Comparison of ENCODE assay signal across 8 mouse cellular contexts in the genomic region with DNA sequence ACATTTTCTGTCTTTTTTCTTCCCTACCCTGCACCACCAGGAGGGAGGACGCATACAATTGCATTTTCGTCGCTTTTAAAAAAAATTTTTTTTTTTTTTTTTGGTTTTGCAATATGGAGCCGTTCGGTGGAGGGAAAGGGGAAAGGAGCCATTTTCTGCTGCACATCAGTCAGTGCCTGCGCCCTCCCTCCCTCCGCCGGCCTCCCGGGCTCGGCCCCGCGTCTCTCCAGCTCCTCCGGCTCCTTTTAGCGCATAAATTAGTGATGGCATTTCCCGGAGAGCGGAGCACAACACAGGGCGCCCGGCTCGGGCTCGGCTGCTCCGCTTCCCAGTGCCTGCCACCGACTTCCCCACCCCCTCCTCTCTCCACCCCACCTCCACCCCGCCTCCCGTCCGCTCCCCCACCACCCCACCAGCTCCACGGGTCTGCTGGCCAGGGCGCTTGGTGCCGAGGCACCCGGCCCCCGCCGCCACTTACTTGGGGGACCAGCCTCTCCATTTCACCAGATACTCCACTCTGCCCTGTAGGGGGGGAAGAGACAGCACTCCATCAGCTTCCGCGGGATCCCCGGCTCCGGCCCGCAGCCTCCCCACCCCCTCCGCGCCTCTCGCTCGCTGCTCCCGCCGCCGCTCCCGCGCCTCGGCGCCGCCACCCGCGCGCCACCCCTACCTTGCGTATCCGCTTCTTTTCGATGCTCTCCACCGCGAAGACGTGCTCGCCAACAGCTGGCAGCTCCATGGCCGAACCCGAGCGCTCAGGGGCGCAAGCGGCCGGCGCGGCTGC. TPM values are rescaled to one million over a fixed set of nuclear protein-coding genes. Genes with fewer than 3 reads are reported as not detected.
DNase-seq lines count a peak whose midpoint lies in the region; ATAC-seq and TF ChIP-seq lines count a peak whose summit lies in the region.

No protein-coding gene starts in this region.

- H3K79me2 ChIP-seq in heart, adult 2 months (replicated peaks; ENCODE audit: control insufficient read depth, insufficient read depth, low read length), result no peaks in the 10 kb centered on the region; the same call in 1 of the 2 replicates

- H3K9me3 ChIP-seq in limb, embryonic 13.5 days, result no peaks in the 10 kb centered on the region
- no peaks in the 10 kb centered on the region for H3K9me3 ChIP-seq in midbrain, embryonic 14.5 days (ENCODE audit: control insufficient read depth, low read length)
- H3K9me3 ChIP-seq in stomach, embryonic 14.5 days (ENCODE audit: control insufficient read depth, low read depth, low read length), result no peaks in the 10 kb centered on the region

- TF ChIP-seq POLR2A in heart, adult 2 months (IDR thresholded peaks at IDR 0.05; ENCODE audit: insufficient read depth, low read depth, low read length), result peak; percentile 50
- TF ChIP-seq POLR2A in kidney, adult 2 months (IDR thresholded peaks at IDR 0.05; ENCODE audit: low read depth, low read length), result no peak

- H3K9ac ChIP-seq in heart, adult 2 months (ENCODE audit: low read depth, low read length), result peak overlapping the region; percentile 97
- H3K9ac ChIP-seq in limb, embryonic 13.5 days, result peak overlapping the region; percentile 97
- peak overlapping the region; percentile 95 for H3K9ac ChIP-seq in midbrain, embryonic 14.5 days (replicated peaks; ENCODE audit: low read length)
- peak overlapping the region; percentile 92 for H3K9ac ChIP-seq in stomach, embryonic 14.5 days (replicated peaks; ENCODE audit: low read depth, low read length)

- under 1% methylated on average over 65 of the region's 66 CpGs for WGBS in heart, adult 2 months
- WGBS in kidney, adult 2 months, result under 1% methylated on average over 64 of the region's 66 CpGs
- WGBS in limb, embryonic 13.5 days, result under 1% methylated on average over 65 of the region's 66 CpGs
- under 1% methylated on average over 64 of the region's 66 CpGs for WGBS in midbrain, embryonic 14.5 days
- under 1% methylated on average over 56 of the region's 66 CpGs for WGBS in stomach, embryonic 14.5 days

- no peak for TF ChIP-seq EP300 in heart, adult 2 months (IDR thresholded peaks at IDR 0.05; ENCODE audit: insufficient read depth, low read depth, low read length)

- H3K4me1 ChIP-seq in heart, adult 2 months (ENCODE audit: control insufficient read depth, insufficient read depth, low read length), result peaks cover 7% of the 10 kb centered on the region
- H3K4me1 ChIP-seq in kidney, adult 2 months (ENCODE audit: control insufficient read depth, insufficient read depth, low read length), result peaks cover 15% of the 10 kb centered on the region
- peaks cover 82% of the 10 kb centered on the region for H3K4me1 ChIP-seq in limb, embryonic 13.5 days
- H3K4me1 ChIP-seq in midbrain, embryonic 14.5 days (ENCODE audit: control insufficient read depth, insufficient read depth, low read length), result peaks cover 61% of the 10 kb centered on the region
- peaks cover 56% of the 10 kb centered on the region for H3K4me1 ChIP-seq in stomach, embryonic 14.5 days (ENCODE audit: control insufficient read depth, insufficient read depth, low read length)

- peak overlapping the region; percentile 50 for H3K4me3 ChIP-seq in heart, adult 2 months
- H3K4me3 ChIP-seq in kidney, adult 2 months (ENCODE audit: insufficient read depth, low read depth, low read length), result peak overlapping the region; percentile 84
- peak overlapping the region; percentile 89 for H3K4me3 ChIP-seq in limb, embryonic 13.5 days
- peak overlapping the region; percentile 87 for H3K4me3 ChIP-seq in midbrain, embryonic 14.5 days (replicated peaks; ENCODE audit: low read depth, low read length)
- peak overlapping the region; percentile 91 for H3K4me3 ChIP-seq in stomach, embryonic 14.5 days (ENCODE audit: low read depth, low read length)

- peak overlapping the region; percentile 84 for H3K27ac ChIP-seq in heart, adult 2 months
- H3K27ac ChIP-seq in kidney, adult 2 months (ENCODE audit: insufficient read depth, low read depth, low read length), result peak overlapping the region; percentile 84
- peak overlapping the region; percentile 98 for H3K27ac ChIP-seq in limb, embryonic 13.5 days
- H3K27ac ChIP-seq in midbrain, embryonic 14.5 days (replicated peaks; ENCODE audit: low read depth, low read length), result peak overlapping the region; percentile 99
- peak overlapping the region; percentile 99 for H3K27ac ChIP-seq in stomach, embryonic 14.5 days (ENCODE audit: low read length)

- intact Hi-C loops in heart, adult 2 months (cut with DNase I), result loop anchor here (1.0 to 2.0 kb wide), 2 partner anchors 28 to 43 kb away; no protein-coding TSS in a partner anchor

- peak; percentile 54 for DNase-seq in ovary, adult 18-20 months (ENCODE audit: low spot score)
- DNase-seq in ovary, postnatal 10 days (ENCODE audit: low spot score), result no peak
- DNase-seq in embryo, embryonic 11 days, result peak; percentile 85
- DNase-seq in heart, adult 2 months, result peak; percentile 83 to 87
- peak; percentile 87 for DNase-seq in kidney, adult 2 months
- peak; percentile 88 for DNase-seq in midbrain, embryonic 14.5 days

- H3K27me3 ChIP-seq in heart, adult 2 months (ENCODE audit: control insufficient read depth, insufficient read depth, low read length), result peaks cover 15% of the 10 kb centered on the region
- H3K27me3 ChIP-seq in kidney, adult 2 months (replicated peaks; ENCODE audit: control insufficient read depth, insufficient read depth, low read length), result no peaks in the 10 kb centered on the region; the same call in 1 of the 2 replicates
- peaks cover 67% of the 10 kb centered on the region for H3K27me3 ChIP-seq in limb, embryonic 13.5 days
- H3K27me3 ChIP-seq in midbrain, embryonic 14.5 days (ENCODE audit: control insufficient read depth, insufficient read depth, low read length), result peaks cover 57% of the 10 kb centered on the region
- H3K27me3 ChIP-seq in stomach, embryonic 14.5 days (ENCODE audit: control insufficient read depth, insufficient read depth, low read length), result peaks cover 17% of the 10 kb centered on the region; the same call in 1 of the 2 replicates

- peak; percentile 5; the same call in 1 of the 2 replicates for TF ChIP-seq CTCF in heart, adult 2 months (IDR thresholded peaks at IDR 0.05)
- TF ChIP-seq CTCF in kidney, adult 2 months (conservative IDR thresholded peaks at IDR 0.05; ENCODE audit: insufficient read depth, insufficient read length, low read depth, low read length), result no peak

- peak; percentile 22 for ATAC-seq in limb, embryonic 13.5 days (ENCODE audit: low FRiP score, low read depth)
- peak; percentile 64 for ATAC-seq in midbrain, embryonic 14.5 days (ENCODE audit: low FRiP score, low TSS enrichment)
- ATAC-seq in stomach, embryonic 14.5 days (ENCODE audit: insufficient number of reproducible peaks, insufficient read depth, low FRiP score, low read depth), result peak; percentile 47

- no peaks in the 10 kb centered on the region for H3K36me3 ChIP-seq in heart, adult 2 months (ENCODE audit: control insufficient read depth, insufficient read depth, low read length)
- H3K36me3 ChIP-seq in kidney, adult 2 months (ENCODE audit: control insufficient read depth, insufficient read depth, low read length), result peaks cover 6% of the 10 kb centered on the region; the same call in 1 of the 2 replicates
- H3K36me3 ChIP-seq in limb, embryonic 13.5 days, result peaks cover 20% of the 10 kb centered on the region
- H3K36me3 ChIP-seq in midbrain, embryonic 14.5 days (ENCODE audit: control insufficient read depth, insufficient read depth, low read length), result peaks cover 20% of the 10 kb centered on the region
- H3K36me3 ChIP-seq in stomach, embryonic 14.5 days (ENCODE audit: control insufficient read depth, insufficient read depth, low read length), result peaks cover 21% of the 10 kb centered on the region

- H3K4me2 ChIP-seq in limb, embryonic 13.5 days (replicated peaks), result peak overlapping the region; percentile 92
- peak overlapping the region; percentile 99 for H3K4me2 ChIP-seq in midbrain, embryonic 14.5 days (ENCODE audit: low read length)
- H3K4me2 ChIP-seq in stomach, embryonic 14.5 days (replicated peaks; ENCODE audit: low read depth, low read length), result peak overlapping the region; percentile 73

RNA-seq across cellular contexts. Expression of a gene that starts 0.6 kb away (rescaled TPM):
- 10 to 100 TPM in 1 of 2 experiments, 1 to 10 TPM in 1; 8.1 to 12.3 TPM for total RNA-seq in heart, adult 2 months (2021)
- polyA plus RNA-seq in heart, adult 2 months (2012; rRNA removed), result 4.7 and 5.4 TPM in 2 replicates
- 9.3 and 10.6 TPM in 2 replicates for polyA plus RNA-seq in kidney, adult 2 months (2012; rRNA removed)
- 10.7 and 11.3 TPM in 2 replicates for polyA plus RNA-seq in limb, embryonic 13.5 days (2015; fragmentation: Nextera tagmentation; extraction: Ambion mirVana)
- 19.0 and 19.3 TPM in 2 replicates for polyA plus RNA-seq in midbrain, embryonic 14.5 days (2014; fragmentation: Nextera tagmentation; extraction: Ambion mirVana)
- polyA plus RNA-seq in stomach, embryonic 14.5 days (2014; fragmentation: Nextera tagmentation; extraction: Ambion mirVana), result 7.0 and 8.2 TPM in 2 replicates

RNA-seq across cellular contexts. Expression of a gene that starts 44.7 kb away (rescaled TPM):
- total RNA-seq in heart, adult 2 months (2021), result 1 to 10 TPM; 4.0 to 5.3 TPM
- polyA plus RNA-seq in heart, adult 2 months (2012; rRNA removed), result 2.0 and 2.7 TPM in 2 replicates
- 2.1 and 2.7 TPM in 2 replicates for polyA plus RNA-seq in kidney, adult 2 months (2012; rRNA removed)
- 9.4 and 10.6 TPM in 2 replicates for polyA plus RNA-seq in limb, embryonic 13.5 days (2015; fragmentation: Nextera tagmentation; extraction: Ambion mirVana)
- 11.5 and 12.4 TPM in 2 replicates for polyA plus RNA-seq in midbrain, embryonic 14.5 days (2014; fragmentation: Nextera tagmentation; extraction: Ambion mirVana)
- polyA plus RNA-seq in stomach, embryonic 14.5 days (2014; fragmentation: Nextera tagmentation; extraction: Ambion mirVana), result 6.2 and 8.5 TPM in 2 replicates
